Comparison of ENCODE assay signal across 25 mouse cellular contexts in genomic region chr9:85320167-85320951, GRCm38 (mm10). TPM values are rescaled to one million over a fixed set of nuclear protein-coding genes. Genes with fewer than 3 reads are reported as not detected.
DNase-seq lines count a peak whose midpoint lies in the region; ATAC-seq and TF ChIP-seq lines count a peak whose summit lies in the region.
"Had no signal": no experiment of that assay in that cellular context is flagged by ENCODE, and none has a peak within 500 bp of the region (broad histone marks: within the 10 kb centered on the region; RNA-seq: fewer than 3 reads in every experiment).

No protein-coding gene starts in this region.

- DNase-seq in forebrain, embryonic 14.5 days (ENCODE audit: low spot score), result peak; percentile 3
- DNase-seq in brain, embryonic 14.5 days (ENCODE audit: low read depth), result peak; percentile 34
- DNase-seq in urinary bladder, adult 18-20 months (ENCODE audit: low spot score in 2 of 2), result no peak
- DNase-seq: adrenal gland, postnatal 25 days; cerebellum, adult 9-10 months; heart, postnatal 4 days; kidney, adult 8-10 months; kidney, postnatal 10 days; liver, embryonic 13.5 days; right cerebral cortex, adult 18-20 months had no signal

- H3K9ac ChIP-seq in forebrain, embryonic 14.5 days (ENCODE audit: low read length), result no peak overlapping the region
- no peak overlapping the region for H3K9ac ChIP-seq in forebrain, embryonic 15.5 days (replicated peaks)
- H3K9ac ChIP-seq in liver, embryonic 16.5 days (ENCODE audit: low read depth, low read length), result no peak overlapping the region
- H3K9ac ChIP-seq in liver, embryonic 12.5 days, result no peak overlapping the region
- H3K9ac ChIP-seq in midbrain, embryonic 15.5 days, result no peak overlapping the region
- H3K9ac ChIP-seq: intestine, embryonic 15.5 days; liver, embryonic 13.5 days had no signal

- H3K9me3 ChIP-seq in forebrain, embryonic 14.5 days (replicated peaks; ENCODE audit: control insufficient read depth, low read length), result no peaks in the 10 kb centered on the region
- H3K9me3 ChIP-seq in forebrain, embryonic 15.5 days, result no peaks in the 10 kb centered on the region
- H3K9me3 ChIP-seq in liver, embryonic 16.5 days (replicated peaks; ENCODE audit: control insufficient read depth, low read length), result no peaks in the 10 kb centered on the region
- H3K9me3 ChIP-seq in liver, embryonic 12.5 days (replicated peaks), result no peaks in the 10 kb centered on the region
- H3K9me3 ChIP-seq in midbrain, embryonic 15.5 days, result no peaks in the 10 kb centered on the region
- H3K9me3 ChIP-seq: embryonic facial prominence, embryonic 10.5 days; intestine, embryonic 15.5 days; limb, embryonic 10.5 days; liver, embryonic 13.5 days had no signal

- WGBS in forebrain, embryonic 14.5 days, result 71% methylated on average over 8 of the region's 8 CpGs
- WGBS in forebrain, embryonic 15.5 days, result 68% methylated on average over 8 of the region's 8 CpGs
- WGBS in liver, embryonic 16.5 days (ENCODE audit: insufficient replicate concordance), result 56% methylated on average over 8 of the region's 8 CpGs
- WGBS in liver, embryonic 12.5 days (ENCODE audit: insufficient replicate concordance), result 61% methylated on average over 8 of the region's 8 CpGs
- 48% methylated on average over 8 of the region's 8 CpGs for WGBS in midbrain, embryonic 15.5 days

- TF ChIP-seq POLR2A in brain, embryonic 14.5 days (IDR thresholded peaks at IDR 0.05; ENCODE audit: borderline replicate concordance, extremely low read depth, insufficient read depth, insufficient read length, poor library complexity, severe bottlenecking), result no peak

- ATAC-seq in forebrain, embryonic 14.5 days, result no peak
- no peak for ATAC-seq in forebrain, embryonic 15.5 days (replicated peaks)
- peak; percentile 43; the same call in 1 of the 2 replicates for ATAC-seq in liver, embryonic 16.5 days (ENCODE audit: low read depth)
- no peak for ATAC-seq in liver, embryonic 12.5 days
- peak; percentile 67; the same call in 1 of the 2 replicates for ATAC-seq in midbrain, embryonic 15.5 days (replicated peaks)
- ATAC-seq: CD4-positive, CD25-positive, alpha-beta regulatory T cell, adult 4 months; intestine, embryonic 15.5 days had no signal

- H3K36me3 ChIP-seq in forebrain, embryonic 14.5 days (ENCODE audit: control insufficient read depth, insufficient read depth, low read length), result no peaks in the 10 kb centered on the region
- no peaks in the 10 kb centered on the region for H3K36me3 ChIP-seq in forebrain, embryonic 15.5 days
- H3K36me3 ChIP-seq in liver, embryonic 16.5 days (ENCODE audit: control insufficient read depth, insufficient read depth), result no peaks in the 10 kb centered on the region
- no peaks in the 10 kb centered on the region for H3K36me3 ChIP-seq in liver, embryonic 12.5 days
- no peaks in the 10 kb centered on the region for H3K36me3 ChIP-seq in midbrain, embryonic 15.5 days (replicated peaks)
- H3K36me3 ChIP-seq: embryonic facial prominence, embryonic 10.5 days; intestine, embryonic 15.5 days; limb, embryonic 10.5 days had no signal

- no peak overlapping the region for H3K27ac ChIP-seq in forebrain, embryonic 14.5 days (ENCODE audit: low read depth, low read length)
- no peak overlapping the region for H3K27ac ChIP-seq in forebrain, embryonic 15.5 days (replicated peaks)
- no peak overlapping the region for H3K27ac ChIP-seq in liver, embryonic 16.5 days (ENCODE audit: low read length)
- H3K27ac ChIP-seq in liver, embryonic 12.5 days, result no peak overlapping the region
- no peak overlapping the region for H3K27ac ChIP-seq in midbrain, embryonic 15.5 days
- H3K27ac ChIP-seq: embryonic facial prominence, embryonic 10.5 days; intestine, embryonic 15.5 days; limb, embryonic 10.5 days; liver, embryonic 13.5 days; macrophage had no signal

- no peak overlapping the region for H3K4me3 ChIP-seq in forebrain, embryonic 14.5 days (ENCODE audit: low read depth, low read length)
- no peak overlapping the region for H3K4me3 ChIP-seq in forebrain, embryonic 15.5 days
- H3K4me3 ChIP-seq in liver, embryonic 16.5 days (ENCODE audit: low read depth, low read length), result no peak overlapping the region
- H3K4me3 ChIP-seq in liver, embryonic 12.5 days, result no peak overlapping the region
- H3K4me3 ChIP-seq in midbrain, embryonic 15.5 days, result no peak overlapping the region
- H3K4me3 ChIP-seq: embryonic facial prominence, embryonic 10.5 days; intestine, embryonic 15.5 days; limb, embryonic 10.5 days; liver, embryonic 13.5 days had no signal

- TF ChIP-seq CTCF in brain, embryonic 14.5 days (IDR thresholded peaks at IDR 0.05; ENCODE audit: borderline replicate concordance, extremely low read depth, insufficient read depth, insufficient read length), result no peak

- no peaks in the 10 kb centered on the region for H3K27me3 ChIP-seq in forebrain, embryonic 14.5 days (replicated peaks; ENCODE audit: control insufficient read depth, insufficient read depth, low read length)
- H3K27me3 ChIP-seq in forebrain, embryonic 15.5 days, result no peaks in the 10 kb centered on the region
- H3K27me3 ChIP-seq in liver, embryonic 16.5 days (ENCODE audit: control insufficient read depth, insufficient read depth, low read depth, low read length), result no peaks in the 10 kb centered on the region
- no peaks in the 10 kb centered on the region for H3K27me3 ChIP-seq in liver, embryonic 12.5 days (replicated peaks)
- H3K27me3 ChIP-seq in midbrain, embryonic 15.5 days (replicated peaks), result no peaks in the 10 kb centered on the region
- H3K27me3 ChIP-seq: intestine, embryonic 15.5 days; liver, embryonic 13.5 days had no signal

- H3K4me1 ChIP-seq in forebrain, embryonic 14.5 days (ENCODE audit: control insufficient read depth, insufficient read depth, low read length), result no peaks in the 10 kb centered on the region
- H3K4me1 ChIP-seq in forebrain, embryonic 15.5 days, result no peaks in the 10 kb centered on the region
- no peaks in the 10 kb centered on the region; the same call in 1 of the 2 replicates for H3K4me1 ChIP-seq in liver, embryonic 16.5 days (ENCODE audit: control insufficient read depth, low read depth, low read length)
- 0 out of 2 replicates have a peak, but pooled peaks cover 4% of the 10 kb centered on the region for H3K4me1 ChIP-seq in liver, embryonic 12.5 days
- H3K4me1 ChIP-seq in midbrain, embryonic 15.5 days, result 0 out of 2 replicates have a peak, but pooled peaks cover 7% of the 10 kb centered on the region
- H3K4me1 ChIP-seq: embryonic facial prominence, embryonic 10.5 days; intestine, embryonic 15.5 days; limb, embryonic 10.5 days had no signal

- H3K4me2 ChIP-seq in forebrain, embryonic 14.5 days (ENCODE audit: low read length), result no peak overlapping the region
- H3K4me2 ChIP-seq in forebrain, embryonic 15.5 days (replicated peaks), result no peak overlapping the region
- H3K4me2 ChIP-seq in liver, embryonic 16.5 days (ENCODE audit: low read depth, low read length), result no peak overlapping the region
- H3K4me2 ChIP-seq in liver, embryonic 12.5 days, result no peak overlapping the region
- no peak overlapping the region for H3K4me2 ChIP-seq in midbrain, embryonic 15.5 days
- H3K4me2 ChIP-seq: intestine, embryonic 15.5 days; liver, embryonic 13.5 days had no signal

RNA-seq across cellular contexts. Expression of gene Tent5a, which starts 6.8 kb away (rescaled TPM):
- 2.5 TPM in 2 replicates for polyA plus RNA-seq in forebrain, embryonic 14.5 days (2014; fragmentation: Nextera tagmentation; extraction: Ambion mirVana)
- 1.6 and 2.7 TPM in 2 replicates for polyA plus RNA-seq in forebrain, embryonic 15.5 days (2015; fragmentation: Nextera tagmentation; extraction: Ambion mirVana)
- 17.1 and 17.9 TPM in 2 replicates for polyA plus RNA-seq in liver, embryonic 16.5 days (2015; fragmentation: Nextera tagmentation; extraction: Ambion mirVana)
- 8.8 and 9.2 TPM in 2 replicates for polyA plus RNA-seq in liver, embryonic 12.5 days (2016; fragmentation: Nextera tagmentation; extraction: Ambion mirVana)
- 2.7 and 5.4 TPM in 2 replicates for polyA plus RNA-seq in brain, embryonic 14.5 days (2012; rRNA removed)
- polyA plus RNA-seq in midbrain, embryonic 15.5 days (2015; fragmentation: Nextera tagmentation; extraction: Ambion mirVana), result 4.5 and 5.0 TPM in 2 replicates

RNA-seq across cellular contexts. Expression of gene Gm11114, which starts 7.8 kb away (rescaled TPM):
- polyA plus RNA-seq in forebrain, embryonic 14.5 days (2014; fragmentation: Nextera tagmentation; extraction: Ambion mirVana), result not detected in 2 replicates
- polyA plus RNA-seq in forebrain, embryonic 15.5 days (2015; fragmentation: Nextera tagmentation; extraction: Ambion mirVana), result not detected in 2 replicates
- not detected in 2 replicates for polyA plus RNA-seq in liver, embryonic 16.5 days (2015; fragmentation: Nextera tagmentation; extraction: Ambion mirVana)
- not detected in 2 replicates for polyA plus RNA-seq in liver, embryonic 12.5 days (2016; fragmentation: Nextera tagmentation; extraction: Ambion mirVana)
- polyA plus RNA-seq in brain, embryonic 14.5 days (2012; rRNA removed), result not detected in 2 replicates
- polyA plus RNA-seq in midbrain, embryonic 15.5 days (2015; fragmentation: Nextera tagmentation; extraction: Ambion mirVana), result not detected in 2 replicates
- polyA plus RNA-seq: CD4-positive, CD25-positive, alpha-beta regulatory T cell, adult 4 months; embryonic facial prominence, embryonic 10.5 days; gonadal fat pad, adult 2 months; heart, embryonic 16.5 days; intestine, embryonic 15.5 days; limb, embryonic 10.5 days; liver, embryonic 13.5 days; lung, embryonic 16.5 days; macrophage; neural tube, embryonic 14.5 days; small intestine, adult 2 months; thymus, postnatal 0 days had no signal

Comparison
In these comparisons a context has a peak if more than half of its experiments do, and no peak if none do; other contexts are left out.
1. ATAC-seq: peak in liver, embryonic 16.5 days (single experiment) and midbrain, embryonic 15.5 days (single experiment); none in forebrain, embryonic 14.5 days (single experiment), forebrain, embryonic 15.5 days (single experiment) and liver, embryonic 12.5 days (single experiment).
2. DNase-seq: peak in forebrain, embryonic 14.5 days (single experiment) and brain, embryonic 14.5 days (single experiment); none in urinary bladder, adult 18-20 months (0 of 2).